Mouse (Mus musculus) erythroid progenitor cell, adult 5-6 weeks (primary cell): ENCODE results near the gene Faap100. TPM values are rescaled to one million over a fixed set of nuclear protein-coding genes. Genes with fewer than 3 reads are reported as not detected.

Experiments
- ATAC-seq: replicated peaks from 2 replicates; pipeline ENCODE4 v1.8.0; 2016; ENCODE audit warnings: moderate number of reproducible peaks, mild to moderate bottlenecking, moderate TSS enrichment, inconsistent platforms; ENCODE audit not compliant: poor library complexity, low FRiP score, severe bottlenecking
- total RNA-seq, 2 experiments: library from RNA; stranded (forward) in 1 of 2; stranded (reverse) in 1 of 2; fragments of 150-400 nt in 1 of 2; fragments of 186-747, 209-891 nt in 1 of 2; gene quantifications; 2 replicates each; pipeline versions ENCODE4 v1.2.3 to v1.2.4; 2015 to 2017; ENCODE audit warnings: low replicate concordance in 2 of 2

Gene Faap100
- total RNA-seq, 2 experiments from 2014 or later = 2.0 to 8.0 TPM

GRCm38 (mm10) chr11:120377337-120377736, 1.2 kb downstream of the Faap100 start:
- ATAC-seq = no peak

GRCm38 (mm10) chr11:120376302-120377160, 2.0 kb downstream of the Faap100 start:
- ATAC-seq = no peak

DNA sequence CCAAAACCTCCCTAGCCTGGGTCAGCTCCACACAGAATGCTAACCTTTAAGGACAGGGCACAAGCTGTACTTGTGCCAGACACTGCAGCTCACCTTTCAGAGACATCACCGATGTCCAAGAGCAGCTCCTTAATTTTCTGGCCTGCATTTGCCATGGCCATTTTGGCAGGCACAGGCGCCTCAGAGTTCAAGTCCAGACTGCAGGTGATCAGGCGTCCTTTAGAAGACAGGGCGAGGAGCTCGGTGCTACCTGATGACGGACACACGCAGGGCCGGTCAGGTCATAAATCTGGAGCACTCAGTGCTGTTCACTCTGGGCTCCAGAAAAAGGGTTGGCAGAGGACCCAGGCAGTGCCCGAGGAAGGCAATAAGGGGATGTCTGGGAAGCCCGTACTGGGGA, 3.2 kb downstream of the Faap100 start:
- no peak for ATAC-seq

DNA sequence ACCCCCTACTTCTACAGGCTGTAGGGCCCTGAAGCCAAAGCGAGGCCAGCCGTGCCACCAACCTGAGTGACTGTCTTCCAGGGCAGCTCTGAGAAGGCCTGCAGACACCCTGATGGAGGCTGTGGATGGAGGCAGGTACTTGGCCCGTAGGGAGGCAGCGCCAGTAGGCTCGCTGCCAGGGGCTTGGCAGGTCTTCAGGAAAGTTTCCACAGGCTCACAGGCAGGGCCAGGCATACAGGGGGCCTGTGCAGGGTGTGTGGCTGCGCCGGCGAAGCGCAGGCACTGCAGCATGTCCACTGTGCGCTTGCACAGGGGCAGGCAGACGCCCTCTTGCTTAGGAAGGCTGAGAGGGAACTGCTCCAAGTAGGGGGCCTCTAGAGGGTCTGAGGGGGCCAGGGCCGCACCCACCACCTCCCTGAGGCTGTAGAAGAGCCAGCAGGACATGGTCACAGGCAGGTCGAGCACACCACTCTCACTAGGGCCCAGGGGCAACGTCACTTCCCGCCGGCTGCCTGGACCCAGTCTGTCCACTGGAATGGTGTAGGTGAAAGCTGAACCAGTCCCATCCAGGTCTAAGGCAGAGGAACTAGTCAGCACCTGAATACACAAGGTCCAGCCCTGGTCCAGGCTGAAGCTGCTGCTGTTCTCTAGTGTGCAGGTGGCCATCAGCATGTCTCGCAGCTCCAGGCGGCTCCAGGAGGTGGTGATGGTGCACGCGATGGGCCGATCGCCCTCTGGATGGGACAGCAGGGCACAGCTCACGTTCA, 4.6 kb downstream of the Faap100 start:
- no peak for ATAC-seq

DNA sequence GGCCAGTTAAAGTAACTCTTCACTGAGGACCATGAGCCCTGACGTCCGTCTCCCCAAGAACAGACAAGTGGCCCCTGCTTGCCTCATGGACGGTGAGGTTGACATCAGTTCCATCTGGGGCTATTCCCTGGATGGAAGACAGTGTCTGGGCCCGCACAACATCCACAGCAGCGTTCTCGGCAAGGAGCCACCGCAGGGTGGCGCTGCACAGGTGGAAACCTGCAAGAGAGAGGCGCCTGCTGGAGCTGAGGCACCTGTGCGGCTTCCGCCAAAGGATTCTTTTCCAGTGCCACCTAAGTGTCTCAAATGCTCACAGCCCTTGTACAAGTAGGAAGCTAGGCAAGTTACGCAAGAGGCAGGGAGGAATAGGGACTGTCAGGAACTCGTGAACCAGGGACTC, 5.5 kb downstream of the Faap100 start:
- no peak for ATAC-seq

GRCm38 (mm10) chr11:120369656-120370055, 8.9 kb downstream of the Faap100 start:
- peak; percentile 64 for ATAC-seq

DNA sequence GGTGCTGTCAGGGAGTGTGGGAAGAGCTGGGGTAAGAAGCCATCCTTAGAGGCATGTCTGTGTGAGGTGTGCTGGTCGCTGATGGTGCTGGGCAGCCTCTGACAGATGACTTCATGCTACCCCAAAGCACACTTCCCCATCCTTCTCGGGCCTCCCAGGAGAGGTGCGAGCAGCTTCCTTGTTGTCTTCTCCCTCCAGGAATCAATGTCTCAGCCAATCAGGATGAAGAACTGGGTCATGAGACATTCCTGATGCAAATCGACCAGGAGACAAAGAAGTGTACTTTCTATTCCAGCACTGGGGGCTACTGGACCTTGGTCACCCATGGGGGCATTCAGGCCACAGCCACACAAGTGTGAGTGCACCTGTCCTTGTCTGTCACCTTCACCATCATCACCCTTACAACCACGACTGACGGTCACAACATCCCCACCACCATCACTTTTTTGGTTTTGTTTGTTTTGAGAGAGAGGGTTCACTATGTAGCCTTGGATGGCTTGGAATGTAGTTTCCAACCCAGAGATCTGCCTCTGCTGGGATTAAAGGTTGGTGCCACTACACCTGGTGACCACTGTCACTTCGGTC, 12.0 kb downstream of the Faap100 start:
- no peak for ATAC-seq

DNA sequence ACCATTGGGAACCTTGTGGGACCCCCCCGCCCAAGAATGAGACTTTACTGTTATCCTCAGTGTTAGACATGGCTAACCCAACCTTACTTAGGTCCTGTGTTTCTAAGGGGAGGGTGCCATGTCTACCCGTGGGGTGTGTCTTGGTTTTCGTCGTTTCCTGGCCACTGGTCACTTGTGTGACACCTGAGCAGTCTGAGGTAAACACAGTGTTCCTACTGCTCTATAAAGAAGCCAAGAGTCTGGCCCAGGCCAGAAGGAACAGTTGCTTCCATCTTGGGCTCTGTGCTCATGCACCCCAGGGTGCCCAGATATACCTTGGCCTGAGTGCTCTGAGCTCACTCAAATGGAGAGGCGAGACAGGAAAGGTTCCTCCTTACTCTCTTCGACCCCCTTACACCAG, 15.7 kb downstream of the Faap100 start:
- no peak for ATAC-seq

- ATAC-seq = no peak
Measured at GRCm38 (mm10) chr11:120361295-120361694, 17.3 kb downstream of the Faap100 start, which contains the start of gene Fscn2. Gene Fscn2, plus strand, starts transcription at chr11:120361534.

GRCm38 (mm10) chr11:120360755-120361154, 17.8 kb downstream of the Faap100 start:
- no peak for ATAC-seq

- ATAC-seq = no peak
Measured at GRCm38 (mm10) chr11:120360062-120360461, 18.5 kb downstream of the Faap100 start.

- ATAC-seq = no peak
Measured at GRCm38 (mm10) chr11:120359391-120359790, 19.2 kb downstream of the Faap100 start.

- ATAC-seq = no peak
Measured at GRCm38 (mm10) chr11:120357791-120358401, 20.7 kb downstream of the Faap100 start.

DNA sequence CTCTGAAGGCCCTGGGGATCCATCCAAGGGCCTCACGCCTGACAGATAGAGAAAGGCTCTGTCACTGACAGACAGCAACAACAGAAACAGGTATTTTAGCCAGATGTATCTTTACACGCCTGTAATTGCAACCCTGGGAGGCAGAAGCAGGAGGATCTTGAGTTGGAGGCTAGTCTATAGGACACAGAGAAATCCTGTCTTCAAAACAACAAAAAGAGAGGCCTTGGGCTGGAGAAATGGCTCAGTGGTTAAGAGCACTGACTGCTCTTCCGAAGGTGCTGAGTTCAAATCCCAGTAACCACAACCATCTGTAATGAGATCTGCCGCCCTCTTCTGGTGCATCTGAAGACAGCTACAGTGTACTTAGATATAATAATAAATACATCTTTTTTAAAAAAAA, 21.7 kb downstream of the Faap100 start:
- no peak for ATAC-seq

GRCm38 (mm10) chr11:120356319-120356840, 22.2 kb downstream of the Faap100 start:
- no peak for ATAC-seq

GRCm38 (mm10) chr11:120355277-120356039, 23.1 kb downstream of the Faap100 start:
- peak; percentile 2; the same call in 1 of the 2 replicates for ATAC-seq

DNA sequence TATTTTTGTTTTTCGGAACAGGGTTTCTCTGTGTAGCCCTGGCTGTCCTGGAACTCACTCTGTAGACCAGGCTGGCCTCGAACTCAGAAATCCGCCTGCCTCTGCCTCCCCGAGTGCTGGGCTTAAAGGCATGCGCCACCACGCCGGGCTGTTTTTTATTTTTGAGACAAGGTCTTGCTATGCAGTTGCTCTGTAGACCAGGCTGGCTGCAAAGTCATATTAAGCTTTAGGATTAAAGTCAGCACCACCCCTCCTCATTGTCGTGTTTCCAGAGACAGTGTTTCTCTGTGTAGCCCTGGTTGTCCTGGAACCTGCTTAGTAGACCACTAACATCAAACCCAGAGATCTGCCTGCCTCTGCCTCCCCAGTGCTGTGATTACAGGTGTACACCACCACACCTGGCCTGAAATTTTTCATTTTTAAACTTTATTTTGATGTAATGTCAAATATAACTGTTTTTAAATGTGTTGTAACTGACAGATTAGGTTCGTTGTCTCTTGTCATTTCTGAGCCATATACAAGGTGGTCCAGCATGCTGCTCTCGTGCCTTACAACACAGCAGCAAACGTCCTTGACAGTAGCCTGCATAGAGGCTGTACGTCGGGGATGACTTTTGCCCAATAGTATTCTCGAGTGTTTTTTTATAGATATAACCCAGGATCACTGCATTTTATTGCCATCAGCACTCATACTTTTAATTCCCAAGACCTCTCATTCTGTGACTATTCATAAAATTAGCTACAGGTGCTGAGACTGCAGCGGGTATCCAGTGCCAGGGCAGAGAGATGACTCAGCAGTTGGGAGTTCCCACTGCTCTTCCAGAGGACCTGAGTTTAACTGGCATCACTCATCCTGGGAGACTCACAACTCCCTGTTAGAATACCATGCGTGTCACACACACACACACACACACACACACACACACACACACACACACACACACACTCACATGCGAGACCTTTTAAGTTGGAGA, 24.0 kb downstream of the Faap100 start:
- peak; percentile 56 for ATAC-seq
